Mouse (Mus musculus) kidney, postnatal 4 days (tissue): ENCODE results near the gene Rnf220.

ENCODE experiments used
- DNase-seq, 2 experiments: peaks; one replicate each; pipeline ENCODE4 v3.0.0; 2021; ENCODE audit warnings: mixed read lengths in 2 of 2

Rnf220 gene

GRCm38 (mm10) chr4:117262101-117262913, 234.5 kb downstream of the Rnf220 start:
- peak; percentile 3 to 44 for DNase-seq

GRCm38 (mm10) chr4:117261222-117261621, 235.6 kb downstream of the Rnf220 start:
- no peak for DNase-seq

- peak; percentile 13 to 28 for DNase-seq
Measured at GRCm38 (mm10) chr4:117259909-117260308, 236.9 kb downstream of the Rnf220 start.

- DNase-seq: no peak
Measured at GRCm38 (mm10) chr4:117254672-117255071, 242.2 kb downstream of the Rnf220 start.

- DNase-seq: no peak
Measured at GRCm38 (mm10) chr4:117254017-117254627, 242.7 kb downstream of the Rnf220 start.

- DNase-seq: no peak
Measured at GRCm38 (mm10) chr4:117253218-117254016, 243.4 kb downstream of the Rnf220 start.

- no peak for DNase-seq
Measured at GRCm38 (mm10) chr4:117252755-117253154, 244.1 kb downstream of the Rnf220 start.

- no peak for DNase-seq
Measured at GRCm38 (mm10) chr4:117252351-117252750, 244.5 kb downstream of the Rnf220 start.

- peak; percentile 95 to 97 for DNase-seq
Measured at GRCm38 (mm10) chr4:117251801-117252316, 245.0 kb downstream of the Rnf220 start, which contains the start of the genes Tmem53 and Armh1. Gene Tmem53, plus strand, starts transcription at chr4:117251951. Gene Armh1, minus strand, starts transcription at chr4:117252125.

- no peak for DNase-seq
Measured at GRCm38 (mm10) chr4:117250982-117251381, 245.9 kb downstream of the Rnf220 start.

- no peak for DNase-seq
Measured at GRCm38 (mm10) chr4:117240867-117241266, 256.0 kb downstream of the Rnf220 start.

GRCm38 (mm10) chr4:117239153-117239552, 257.7 kb downstream of the Rnf220 start:
- peak; percentile 23 to 49 for DNase-seq

GRCm38 (mm10) chr4:117235822-117236221, 261.0 kb downstream of the Rnf220 start:
- DNase-seq: no peak

GRCm38 (mm10) chr4:117234166-117234741, 262.6 kb downstream of the Rnf220 start:
- no peak for DNase-seq

GRCm38 (mm10) chr4:117231208-117231607, 265.6 kb downstream of the Rnf220 start:
- DNase-seq: no peak

- peak in 1 of 2 experiments; percentile 22 for DNase-seq
Measured at GRCm38 (mm10) chr4:117230331-117230730, 266.5 kb downstream of the Rnf220 start.

GRCm38 (mm10) chr4:117229590-117229989, 267.3 kb downstream of the Rnf220 start:
- no peak for DNase-seq

- no peak for DNase-seq
Measured at GRCm38 (mm10) chr4:117225250-117225649, 271.6 kb downstream of the Rnf220 start.

GRCm38 (mm10) chr4:117224122-117224521, 272.7 kb downstream of the Rnf220 start:
- no peak for DNase-seq

- DNase-seq: no peak
Measured at GRCm38 (mm10) chr4:117223001-117223400, 273.9 kb downstream of the Rnf220 start.

GRCm38 (mm10) chr4:117221836-117222235, 275.0 kb downstream of the Rnf220 start:
- no peak for DNase-seq
